Mouse (Mus musculus): Measurements from ENCODE around the gene Col11a1. TPM values are rescaled to one million over a fixed set of nuclear protein-coding genes. Genes with fewer than 3 reads are reported as not detected.
A peak's percentile ranks its signal among the peaks of the same experiment; 100 is the strongest.

Col11a1 gene
- polyA plus RNA-seq (2016; fragmentation: Nextera tagmentation; extraction: Ambion mirVana): 12.4 and 16.6 TPM in 2 replicates

DNA sequence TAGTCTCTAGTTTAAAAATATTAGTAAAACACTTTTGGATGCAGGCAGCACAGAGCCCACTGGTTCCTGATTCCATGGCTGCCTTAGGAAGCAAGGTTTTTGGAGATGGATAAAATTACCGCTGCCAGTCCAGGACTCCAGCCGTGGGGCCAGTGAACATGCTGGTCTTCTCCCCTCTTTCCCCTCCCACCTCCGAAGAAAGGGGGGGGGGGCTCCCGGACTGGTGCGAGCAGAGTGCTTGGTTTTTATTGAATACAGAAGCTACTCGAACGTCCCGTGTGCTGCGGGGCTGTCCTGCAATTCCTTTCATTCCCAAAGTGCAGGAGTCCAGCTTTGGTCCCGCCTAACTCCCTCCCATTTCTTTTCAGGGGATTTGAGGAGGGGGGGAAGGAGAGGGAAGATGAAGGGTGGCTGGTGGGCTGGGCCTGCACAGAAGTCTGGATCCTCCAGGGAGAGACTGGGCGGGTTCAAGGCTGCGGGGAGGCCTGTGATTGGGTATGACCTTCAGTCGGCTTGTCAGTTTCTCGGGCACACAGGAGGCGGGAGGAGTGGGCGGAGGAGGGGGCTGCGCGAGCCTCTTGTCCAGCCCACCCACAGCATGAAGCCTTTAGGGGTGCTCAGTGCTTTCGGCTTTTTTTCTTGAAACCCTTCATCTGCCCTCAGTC is at the start of gene Col11a1:
Gene Col11a1, plus strand, starts transcription at position 570 of the 665 bp plus-strand sequence.
- Histone ChIP-seq H3K27me3 (ENCODE audit: low read depth, poor library complexity, severe bottlenecking) (no peaks in the 10 kb centered on the region), H3K9me3 (replicated peaks) (no peaks in the 10 kb centered on the region), H3K27ac (peak within 1 kb of the TSS; percentile 84), H3K4me3 (peak within 1 kb of the TSS; percentile 63), H3K36me3 (no peaks in the 10 kb centered on the region), H3K4me1 (peaks cover 28% of the 10 kb centered on the region)
- DNase-seq (ENCODE audit: low spot score): peak; percentile 89
- 0% methylated on average over 19 of the region's 19 CpGs for WGBS

DNA sequence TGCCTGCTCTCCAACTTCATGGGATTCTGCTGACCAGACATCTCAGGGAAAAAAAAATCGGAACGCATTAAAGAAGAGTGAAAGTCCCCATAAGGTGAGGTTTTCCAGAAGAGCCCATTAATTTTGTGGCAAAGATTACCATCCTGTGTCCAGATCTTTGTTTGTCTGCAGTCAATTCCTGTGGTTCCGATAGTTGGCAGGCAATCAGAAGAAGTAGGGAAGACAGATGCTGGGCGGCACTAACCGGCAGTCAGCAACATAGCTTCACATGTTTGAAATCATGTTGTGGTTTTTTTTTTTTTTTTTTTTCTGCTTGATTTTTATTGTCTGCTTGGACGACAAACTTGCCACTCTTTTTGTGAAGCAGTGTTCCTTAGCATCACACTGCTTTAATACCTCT is 39.4 kb upstream of the Col11a1 start:
- 87% methylated on average over 6 of the region's 6 CpGs for WGBS
- Histone ChIP-seq H3K4me3 (no peak overlapping the region), H3K4me1 (no peaks in the 10 kb centered on the region), H3K27ac (no peak overlapping the region), H3K36me3 (no peaks in the 10 kb centered on the region), H3K9me3 (replicated peaks) (no peaks in the 10 kb centered on the region), H3K27me3 (ENCODE audit: low read depth, poor library complexity, severe bottlenecking) (no peaks in the 10 kb centered on the region)
- no peak for DNase-seq (ENCODE audit: low spot score)

DNA sequence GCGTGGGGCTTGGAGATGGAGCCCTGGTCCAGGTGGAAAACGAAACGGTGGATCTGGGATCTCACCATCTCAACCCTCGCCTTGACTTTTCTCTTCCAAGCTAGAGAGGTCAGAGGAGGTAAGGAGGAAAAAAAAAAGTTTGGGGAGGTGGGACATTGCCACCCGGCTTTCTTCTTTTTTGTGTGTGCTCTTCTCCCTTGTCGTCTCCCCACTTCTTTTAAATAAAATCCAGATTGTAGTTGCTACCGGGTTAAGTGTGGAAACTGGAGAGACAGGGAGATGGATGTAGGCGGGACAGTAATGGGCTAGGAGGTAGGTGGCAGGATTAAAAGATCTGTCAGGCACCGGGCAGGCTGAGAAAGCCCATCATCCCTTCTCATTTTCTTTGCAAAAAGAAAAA is 546 bp downstream of the Col11a1 start:
- Histone ChIP-seq H3K9me3 (replicated peaks) (no peaks in the 10 kb centered on the region), H3K36me3 (no peaks in the 10 kb centered on the region), H3K27me3 (ENCODE audit: low read depth, poor library complexity, severe bottlenecking) (no peaks in the 10 kb centered on the region), H3K4me1 (peaks cover 28% of the 10 kb centered on the region), H3K27ac (peak overlapping the region; percentile 84), H3K4me3 (peak overlapping the region; percentile 63)
- 0% methylated on average over 9 of the region's 9 CpGs for WGBS
- peak; percentile 44 for DNase-seq (ENCODE audit: low spot score)

DNA sequence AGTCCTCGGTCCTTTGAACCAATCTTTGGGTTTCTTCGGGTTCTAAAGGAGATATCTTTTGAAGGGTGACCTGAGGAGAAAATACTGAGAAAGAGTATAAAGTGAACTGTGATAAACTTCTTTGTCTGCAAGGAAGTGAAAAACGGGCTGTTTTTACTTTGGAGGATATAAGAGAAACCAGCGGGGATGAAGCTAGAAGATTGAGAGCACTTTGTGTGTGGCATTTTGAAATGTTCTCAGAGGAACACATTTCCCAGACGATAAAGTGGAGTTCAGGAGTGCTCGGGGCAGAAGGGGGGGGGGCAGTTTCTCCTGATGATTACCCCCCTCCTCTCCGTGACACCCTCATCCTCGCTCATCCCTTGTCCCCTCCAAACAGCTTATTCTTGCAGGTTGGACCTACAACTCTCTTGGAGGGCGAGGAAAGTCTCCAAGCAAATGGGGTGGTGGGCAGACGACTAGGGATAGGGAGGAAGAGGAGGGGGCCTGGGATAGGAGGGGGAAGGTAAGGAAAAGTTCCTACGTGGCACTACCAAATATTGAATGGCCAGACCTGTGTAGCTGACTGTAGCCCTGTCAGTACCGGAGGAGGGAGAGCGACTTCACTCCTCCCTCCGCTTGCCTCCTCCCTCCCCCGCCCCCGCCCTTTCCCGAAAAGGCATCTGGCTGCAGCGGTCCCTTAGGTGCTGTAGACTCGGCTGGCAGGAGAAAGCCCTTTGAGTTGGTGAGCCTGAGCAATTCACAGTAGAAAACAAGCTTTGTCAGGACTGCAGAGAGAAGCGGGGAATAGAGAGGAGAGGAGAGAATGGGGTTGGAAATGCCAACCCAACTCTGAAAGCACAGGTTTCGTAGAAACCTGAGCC is 1.2 kb downstream of the Col11a1 start:
- Histone ChIP-seq H3K27me3 (ENCODE audit: low read depth, poor library complexity, severe bottlenecking) (no peaks in the 10 kb centered on the region), H3K36me3 (no peaks in the 10 kb centered on the region), H3K4me3 (peak overlapping the region; percentile 63), H3K4me1 (peaks cover 28% of the 10 kb centered on the region), H3K27ac (peak overlapping the region; percentile 84; the same call in 1 of the 2 replicates), H3K9me3 (replicated peaks) (no peaks in the 10 kb centered on the region)
- peak; percentile 54 for DNase-seq (ENCODE audit: low spot score)
- WGBS: 2% methylated on average over 21 of the region's 21 CpGs

DNA sequence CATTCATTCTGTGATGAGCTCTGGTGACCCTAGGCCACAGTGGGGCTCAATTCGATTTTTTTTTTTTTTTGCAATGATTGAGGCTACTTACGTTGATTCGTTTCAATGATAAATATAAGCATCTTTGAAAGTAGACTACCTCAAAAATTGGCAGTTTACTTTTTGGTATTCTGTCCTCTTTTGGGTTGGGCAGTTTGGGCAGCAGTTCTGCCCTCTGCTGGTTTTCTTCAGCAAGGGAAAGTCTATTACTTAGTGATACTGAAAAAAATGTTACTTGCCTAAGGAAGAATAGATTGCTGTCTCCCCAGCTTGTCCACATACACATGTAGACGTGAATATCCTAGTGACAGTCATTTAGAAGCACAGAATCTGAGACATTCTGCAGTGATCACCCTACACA is 2.0 kb downstream of the Col11a1 start:
- no peak overlapping the region for H3K27ac ChIP-seq
- WGBS: 13% methylated on average over 4 of the region's 4 CpGs
- DNase-seq (ENCODE audit: low spot score): no peak

DNA sequence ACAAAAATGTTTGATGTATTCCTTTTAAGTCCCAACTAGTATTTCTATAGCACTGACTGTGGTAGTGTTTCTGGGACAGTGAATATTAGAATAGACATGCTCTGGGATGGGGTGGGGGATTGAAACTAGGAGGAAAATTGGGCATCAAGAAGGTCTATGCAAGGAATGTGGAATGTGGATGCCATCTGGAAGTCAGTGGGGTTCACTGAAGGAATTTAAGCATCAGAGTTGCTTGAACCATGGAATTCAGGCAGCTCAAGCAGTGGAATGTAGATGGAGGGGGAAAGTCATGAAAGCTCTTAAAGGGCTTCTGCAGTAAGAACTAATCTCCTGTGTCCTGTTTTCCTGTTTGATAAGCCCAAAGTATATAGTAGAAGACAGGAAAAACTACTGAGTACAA is 22.1 kb downstream of the Col11a1 start:
- no peaks in the 10 kb centered on the region for H3K4me1 ChIP-seq
- no peak overlapping the region for H3K27ac ChIP-seq
- H3K36me3 ChIP-seq: no peaks in the 10 kb centered on the region
- H3K9me3 ChIP-seq (replicated peaks): no peaks in the 10 kb centered on the region
- no peak for DNase-seq (ENCODE audit: low spot score)
- H3K27me3 ChIP-seq (ENCODE audit: low read depth, poor library complexity, severe bottlenecking): no peaks in the 10 kb centered on the region
- H3K4me3 ChIP-seq: no peak overlapping the region

More for the DNA sequence above, 2.0 kb downstream of the Col11a1 start:
- H3K27me3 ChIP-seq (ENCODE audit: low read depth, poor library complexity, severe bottlenecking): no peaks in the 10 kb centered on the region
- peak overlapping the region; percentile 63 for H3K4me3 ChIP-seq
- H3K9me3 ChIP-seq (replicated peaks): no peaks in the 10 kb centered on the region
- peaks cover 28% of the 10 kb centered on the region for H3K4me1 ChIP-seq
- H3K36me3 ChIP-seq: no peaks in the 10 kb centered on the region

GRCm38 (mm10) chr3:114053501-114053900 is 23.2 kb downstream of the Col11a1 start:
- Histone ChIP-seq H3K9me3 (replicated peaks) (no peaks in the 10 kb centered on the region), H3K4me1 (no peaks in the 10 kb centered on the region), H3K36me3 (no peaks in the 10 kb centered on the region), H3K27me3 (ENCODE audit: low read depth, poor library complexity, severe bottlenecking) (no peaks in the 10 kb centered on the region), H3K4me3 (no peak overlapping the region), H3K27ac (no peak overlapping the region)
- DNase-seq (ENCODE audit: low spot score): no peak
- 85% methylated on average over 3 of the region's 3 CpGs for WGBS

DNA sequence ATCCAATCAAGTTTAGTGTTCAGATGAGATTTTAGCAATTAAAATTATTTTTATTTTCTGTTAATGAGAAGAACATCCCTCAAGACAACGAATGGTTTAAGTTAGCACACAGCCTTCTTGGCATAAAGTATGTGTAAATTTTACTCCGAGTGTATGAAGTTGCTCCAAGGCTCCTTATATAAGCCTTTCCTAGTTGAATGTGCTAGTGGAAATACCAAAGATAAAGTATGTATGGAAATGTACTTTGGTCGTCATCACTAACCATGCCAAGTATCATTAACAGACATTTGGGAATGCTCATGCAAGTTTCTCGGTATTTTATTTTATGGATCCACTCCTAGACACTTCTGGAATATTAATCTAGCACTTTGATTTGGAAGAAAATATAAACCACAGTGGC is 34.8 kb downstream of the Col11a1 start:
- no peak overlapping the region for H3K4me3 ChIP-seq
- H3K4me1 ChIP-seq: no peaks in the 10 kb centered on the region
- H3K36me3 ChIP-seq: peaks cover 11% of the 10 kb centered on the region; the same call in 1 of the 2 replicates
- no peaks in the 10 kb centered on the region for H3K27me3 ChIP-seq (ENCODE audit: low read depth, poor library complexity, severe bottlenecking)
- WGBS: 92% methylated on average over 4 of the region's 4 CpGs
- H3K9me3 ChIP-seq (replicated peaks): no peaks in the 10 kb centered on the region
- no peak overlapping the region for H3K27ac ChIP-seq
- DNase-seq (ENCODE audit: low spot score): no peak

GRCm38 (mm10) chr3:114065587-114065986 is 35.2 kb downstream of the Col11a1 start:
- DNase-seq (ENCODE audit: low spot score): no peak
- Histone ChIP-seq H3K4me1 (no peaks in the 10 kb centered on the region), H3K9me3 (replicated peaks) (no peaks in the 10 kb centered on the region), H3K27ac (no peak overlapping the region), H3K4me3 (no peak overlapping the region), H3K27me3 (ENCODE audit: low read depth, poor library complexity, severe bottlenecking) (no peaks in the 10 kb centered on the region), H3K36me3 (peaks cover 11% of the 10 kb centered on the region; the same call in 1 of the 2 replicates)
- 65% methylated on average over 4 of the region's 4 CpGs for WGBS

DNA sequence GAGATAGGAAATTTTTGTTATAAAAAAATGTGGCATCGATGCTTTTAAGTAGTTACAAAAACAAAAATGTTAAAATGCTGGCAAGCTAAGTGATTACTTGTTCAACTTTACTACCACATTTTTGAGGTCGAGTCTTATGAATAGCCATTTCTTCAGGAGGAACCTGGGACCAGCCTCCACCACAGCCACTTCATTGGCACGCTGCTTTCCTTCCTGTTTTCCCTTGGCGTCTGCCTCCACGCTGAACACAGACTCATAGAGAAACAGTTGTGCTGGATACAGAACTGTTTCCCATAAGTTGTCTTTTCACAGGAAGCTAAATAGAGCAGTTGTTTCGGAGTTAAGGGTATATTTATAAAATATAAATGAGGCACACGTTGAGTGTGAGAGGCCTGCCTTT is 69.0 kb downstream of the Col11a1 start:
- Histone ChIP-seq H3K4me1 (no peaks in the 10 kb centered on the region), H3K9me3 (replicated peaks) (no peaks in the 10 kb centered on the region), H3K27me3 (ENCODE audit: low read depth, poor library complexity, severe bottlenecking) (no peaks in the 10 kb centered on the region), H3K27ac (no peak overlapping the region), H3K36me3 (peaks cover 8% of the 10 kb centered on the region; the same call in 1 of the 2 replicates), H3K4me3 (no peak overlapping the region)
- WGBS: 88% methylated on average over 7 of the region's 7 CpGs
- no peak for DNase-seq (ENCODE audit: low spot score)

DNA sequence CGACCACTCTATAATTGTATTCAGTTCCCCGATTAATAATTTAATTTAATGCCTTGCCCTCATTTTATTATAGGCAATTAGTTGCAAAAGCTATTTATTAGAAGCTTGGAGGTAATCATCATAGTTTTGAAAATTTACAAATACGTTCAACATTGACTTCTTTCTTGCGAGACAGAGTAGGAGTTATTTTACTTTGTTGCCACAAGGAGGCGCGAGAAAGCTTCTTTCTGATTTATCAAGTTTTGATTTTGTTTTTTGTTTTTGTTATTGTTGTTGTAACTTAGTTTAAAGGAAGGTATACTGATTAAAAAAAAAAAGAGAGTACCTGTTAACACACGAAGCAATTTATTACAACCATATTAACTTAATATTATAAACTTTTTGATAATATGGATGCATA is 76.8 kb downstream of the Col11a1 start:
- no peak for DNase-seq (ENCODE audit: low spot score)
- no peaks in the 10 kb centered on the region for H3K27me3 ChIP-seq (ENCODE audit: low read depth, poor library complexity, severe bottlenecking)
- WGBS: 30% methylated on average over 7 of the region's 7 CpGs
- no peak overlapping the region for H3K4me3 ChIP-seq
- H3K4me1 ChIP-seq: no peaks in the 10 kb centered on the region
- H3K9me3 ChIP-seq (replicated peaks): no peaks in the 10 kb centered on the region
- no peak overlapping the region for H3K27ac ChIP-seq
- H3K36me3 ChIP-seq: peaks cover 5% of the 10 kb centered on the region; the same call in 1 of the 2 replicates

DNA sequence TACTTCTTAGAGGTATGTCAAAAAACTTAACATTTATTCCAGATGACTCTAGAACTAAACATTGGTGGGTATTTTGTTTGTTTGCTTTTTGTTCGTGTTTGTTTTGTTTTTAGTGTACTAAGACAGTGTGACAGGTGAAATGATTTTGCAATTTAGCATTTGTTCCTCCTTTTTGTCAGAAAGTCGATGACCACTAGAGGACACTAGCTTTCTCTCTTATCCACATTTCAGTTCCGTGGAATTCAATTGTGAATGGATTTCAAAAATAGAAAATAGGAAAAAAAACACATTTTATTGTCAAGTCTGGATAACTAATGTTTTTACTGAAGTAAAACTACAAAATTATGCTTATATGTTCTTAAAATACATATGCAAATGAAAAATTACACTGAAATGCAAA is 116.8 kb downstream of the Col11a1 start:
- WGBS: 26% methylated on average over 3 of the region's 3 CpGs
- Histone ChIP-seq H3K27ac (no peak overlapping the region), H3K36me3 (no peaks in the 10 kb centered on the region), H3K9me3 (replicated peaks) (no peaks in the 10 kb centered on the region), H3K4me1 (no peaks in the 10 kb centered on the region), H3K27me3 (ENCODE audit: low read depth, poor library complexity, severe bottlenecking) (no peaks in the 10 kb centered on the region), H3K4me3 (no peak overlapping the region)
- no peak for DNase-seq (ENCODE audit: low spot score)
